Mouse (Mus musculus) erythroblast, embryonic 14.5 days (primary cell): ENCODE results near the gene Tekt5.

ENCODE experiments used
- GATA1 ChIP-seq: IDR thresholded peaks from 2 replicates; pipeline ENCODE4 v1.6.1; 2012; ENCODE audit warnings: low read length, inconsistent platforms, mixed read lengths
- TAL1 ChIP-seq: IDR thresholded peaks from 3 replicates; pipeline ENCODE4 v1.6.1; 2012; ENCODE audit warnings: low read length, inconsistent platforms, mixed read lengths

- TF ChIP-seq GATA1, result no peak
- TF ChIP-seq TAL1, result no peak
These were observed 56.7 kb downstream of the Tekt5 start for GRCm38 (mm10) chr16:10338601-10339000.
